Mouse (Mus musculus) liver, embryonic 14.5 days (tissue): ENCODE measurements around the gene Ankrd35. TPM values are rescaled to one million over a fixed set of nuclear protein-coding genes. Genes with fewer than 3 reads are reported as not detected.

Experiments used
- ATAC-seq: fragments of 200-750 bp; cut with Nextera tagmentation; 2 replicates; pipeline ENCODE4 v1.8.0; 2017; ENCODE audit warnings: moderate number of reproducible peaks, mild to moderate bottlenecking, moderate library complexity; ENCODE audit not compliant: insufficient read depth
- DNase-seq, 3 experiments: peaks; one replicate each; pipeline ENCODE4 v3.0.0-alpha.2; 2012 to 2013; ENCODE audit warnings: low read depth in 3 of 3, low spot score in 3 of 3
- H3K27ac ChIP-seq: fragments of 300-500 bp; sonication (generic); 2 replicates; pipeline ENCODE4 v1.5.1; 2014; ENCODE audit warnings: moderate library complexity, mild to moderate bottlenecking, control low read depth, inconsistent platforms
- H3K27me3 ChIP-seq: fragments of 300-500 bp; sonication (generic); 2 replicates; pipeline ENCODE4 v1.6.1; 2014; ENCODE audit warnings: mild to moderate bottlenecking, low read length, moderate library complexity; ENCODE audit not compliant: control insufficient read depth, insufficient read depth
- H3K36me3 ChIP-seq: fragments of 300-500 bp; sonication (generic); replicated peaks from 2 replicates; pipeline ENCODE4 v1.6.1; 2014; ENCODE audit warnings: low read depth; ENCODE audit not compliant: control insufficient read depth, insufficient read depth
- H3K4me1 ChIP-seq, 2 experiments: fragments of 200-500 bp in 1 of 2; fragments of 300-500 bp in 1 of 2; sonication (generic) in 1 of 2; replicated peaks; 2 replicates each; pipeline ENCODE4 v1.6.1; 2012 to 2014; ENCODE audit warnings: antibody characterized with exemption in 1 of 2, inconsistent platforms in 1 of 2, low read length in 1 of 2; ENCODE audit not compliant: control insufficient read depth in 2 of 2, insufficient read depth in 2 of 2
- H3K4me2 ChIP-seq: fragments of 300-500 bp; sonication (generic); 2 replicates; pipeline ENCODE4 v1.6.1; 2014; ENCODE audit warnings: low read depth, mild to moderate bottlenecking, control low read depth, moderate library complexity
- H3K4me3 ChIP-seq, 2 experiments: fragments of 200-500 bp in 1 of 2; fragments of 300-500 bp in 1 of 2; sonication (generic) in 1 of 2; 2 replicates each; pipeline ENCODE4 v1.5.1; 2012 to 2014; ENCODE audit warnings: low read depth in 2 of 2, low read length in 2 of 2, mild to moderate bottlenecking in 2 of 2, control low read depth in 1 of 2, inconsistent platforms in 1 of 2, moderate library complexity in 1 of 2; ENCODE audit not compliant: insufficient read depth in 1 of 2
- H3K9ac ChIP-seq: fragments of 300-500 bp; sonication (generic); replicated peaks from 2 replicates; pipeline ENCODE4 v1.6.1; 2014; ENCODE audit warnings: mild to moderate bottlenecking, control low read depth, moderate library complexity
- H3K9me3 ChIP-seq: fragments of 300-500 bp; sonication (generic); 2 replicates; pipeline ENCODE4 v1.6.1; 2016; ENCODE audit warnings: low read length, mixed read lengths; ENCODE audit not compliant: control insufficient read depth
- CTCF ChIP-seq: IDR thresholded peaks from 2 replicates; pipeline ENCODE4 v1.5.1; 2016; ENCODE audit warnings: antibody characterized with exemption, low read depth, control low read depth
- EP300 ChIP-seq: IDR thresholded peaks from 2 replicates; pipeline ENCODE4 v1.6.1; 2016; ENCODE audit warnings: antibody characterized with exemption, low read depth
- WGBS: fragments of 180-500 bp; shearing (Covaris S2); extraction: QIAGEN DNeasy Blood & Tissue Kit; methylation state at CpG from one replicate; pipeline ENCODE4 v1.1.7; 2014; ENCODE audit not compliant: insufficient replicate concordance; 5-methylcytosine and 5-hydroxymethylcytosine counted together
- polyA plus RNA-seq, 2 experiments: library from polyadenylated mRNA; depleted of rRNA in 1 of 2; stranded (reverse) in 1 of 2; unstranded in 1 of 2; fragments of >200 nt; fragmentation: Nextera tagmentation in 1 of 2; extraction: Ambion mirVana in 1 of 2; gene quantifications; 2 replicates each; pipeline versions ENCODE4 v1.2.1 to v1.2.3; 2012 to 2014

The Ankrd35 gene
- polyA plus RNA-seq, 2 experiments: 0.22 to 0.26 TPM

DNA sequence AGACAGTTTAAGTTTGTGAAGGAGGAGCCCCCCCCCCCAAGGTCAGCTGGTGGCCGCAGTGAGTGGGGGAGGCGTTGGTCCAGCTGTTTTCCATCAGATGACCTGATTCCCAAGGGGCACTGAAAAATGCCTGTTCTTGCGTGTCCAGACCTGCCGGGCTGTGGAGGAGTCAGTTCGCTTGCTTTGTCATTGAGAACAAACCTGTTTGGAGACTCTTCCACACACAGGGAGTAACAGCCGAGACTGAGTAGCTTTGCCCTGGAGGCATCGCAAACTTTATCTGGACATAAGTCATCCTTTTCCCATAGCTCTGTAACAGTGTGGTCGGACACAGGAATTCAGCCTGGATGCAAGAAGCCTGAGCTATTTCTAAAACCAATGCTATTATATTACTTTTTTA lies 4.5 kb downstream of the Ankrd35 start:
- TF ChIP-seq CTCF (no peak), EP300 (no peak)
- no peaks in the 10 kb centered on the region for H3K36me3 ChIP-seq
- peaks cover 0 to 11% of the 10 kb centered on the region in 2 experiments for H3K4me1 ChIP-seq
- H3K9ac ChIP-seq: no peak overlapping the region
- H3K27ac ChIP-seq: no peak overlapping the region
- 70% methylated on average over 8 of the region's 8 CpGs for WGBS
- no peaks in the 10 kb centered on the region for H3K9me3 ChIP-seq
- ATAC-seq (no peak), DNase-seq (no peak)
- H3K4me2 ChIP-seq: no peak overlapping the region
- H3K27me3 ChIP-seq: peaks cover 3% of the 10 kb centered on the region
- H3K4me3 ChIP-seq: no peak overlapping the region

DNA sequence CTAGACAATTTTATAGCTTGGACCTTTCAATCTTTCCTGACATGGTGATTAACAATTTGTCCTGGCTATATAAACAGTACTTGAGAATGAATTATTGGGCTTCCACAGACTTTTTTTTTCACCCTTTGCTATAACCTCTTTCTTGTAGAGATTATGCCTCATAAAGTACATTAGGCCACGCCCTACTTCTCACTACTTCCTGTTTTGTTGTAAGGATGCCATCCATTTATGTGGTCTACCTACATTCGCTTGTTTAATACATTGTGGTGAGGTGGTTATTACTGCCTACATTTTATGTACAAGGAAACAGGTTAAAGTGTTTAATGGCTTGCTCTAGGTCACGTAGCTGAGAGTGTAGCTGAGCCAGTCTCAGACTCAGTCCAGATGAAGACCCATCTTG lies 5.2 kb downstream of the Ankrd35 start:
- H3K9ac ChIP-seq: no peak overlapping the region
- H3K9me3 ChIP-seq: no peaks in the 10 kb centered on the region
- H3K27me3 ChIP-seq: peaks cover 3% of the 10 kb centered on the region
- no peak overlapping the region for H3K27ac ChIP-seq
- no peaks in the 10 kb centered on the region for H3K36me3 ChIP-seq
- TF ChIP-seq EP300 (no peak), CTCF (no peak)
- H3K4me1 ChIP-seq: peaks cover 0 to 11% of the 10 kb centered on the region in 2 experiments
- no peak overlapping the region for H3K4me3 ChIP-seq
- WGBS: 50% methylated on average over 3 of the region's 3 CpGs
- DNase-seq (no peak), ATAC-seq (no peak)
- no peak overlapping the region for H3K4me2 ChIP-seq

DNA sequence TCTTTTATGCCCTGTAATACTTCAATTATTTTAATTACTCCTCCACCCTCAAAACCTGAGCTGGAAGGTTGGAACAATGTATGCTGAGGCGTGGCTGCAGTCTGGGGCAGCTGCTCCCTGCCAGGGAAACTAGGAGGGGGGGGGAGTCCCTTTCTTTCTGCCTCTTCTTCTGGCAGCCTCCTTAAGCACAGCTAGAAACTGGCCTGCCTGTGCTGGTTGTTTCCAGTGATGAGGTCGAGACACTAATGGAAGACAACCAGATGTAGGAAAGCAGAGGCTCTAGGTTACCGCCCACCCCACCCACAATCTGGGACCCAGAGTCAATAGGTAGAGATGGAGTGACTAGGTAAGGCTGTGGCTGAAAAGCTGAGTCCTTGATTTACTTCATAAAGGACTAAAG lies 5.8 kb downstream of the Ankrd35 start:
- H3K27me3 ChIP-seq: peaks cover 3% of the 10 kb centered on the region
- H3K27ac ChIP-seq: no peak overlapping the region
- H3K9ac ChIP-seq: no peak overlapping the region
- H3K9me3 ChIP-seq: no peaks in the 10 kb centered on the region
- H3K4me1 ChIP-seq: peaks cover 0 to 8% of the 10 kb centered on the region in 2 experiments; a peak in 3 of 4 replicates
- no peak for ATAC-seq
- no peak for TF ChIP-seq EP300
- TF ChIP-seq CTCF: no peak
- WGBS: 58% methylated on average over 3 of the region's 3 CpGs
- no peak overlapping the region for H3K4me3 ChIP-seq
- H3K36me3 ChIP-seq: no peaks in the 10 kb centered on the region
- no peak for DNase-seq
- H3K4me2 ChIP-seq: no peak overlapping the region

DNA sequence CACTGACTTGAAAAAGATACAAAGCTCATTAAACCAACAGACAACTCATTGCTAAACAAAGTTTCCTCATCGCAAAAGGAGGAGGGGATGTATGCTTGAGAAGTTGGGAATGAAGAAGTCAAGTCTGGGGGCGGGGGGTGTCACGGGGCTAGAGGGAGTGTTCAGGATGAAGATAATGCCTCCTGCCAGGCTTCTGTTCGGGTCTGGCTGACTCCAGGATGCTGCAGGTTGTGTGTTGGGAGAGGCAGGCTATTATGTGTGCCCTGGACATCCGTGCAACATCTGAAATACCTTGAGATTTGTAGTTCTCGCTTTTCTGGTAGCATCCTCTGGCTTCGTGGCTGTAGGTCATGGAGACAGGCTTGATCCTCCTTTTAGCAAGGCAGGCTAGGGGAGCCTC lies 8.5 kb downstream of the Ankrd35 start:
- ATAC-seq (no peak), DNase-seq (no peak)
- H3K4me2 ChIP-seq: no peak overlapping the region
- peaks cover 1% of the 10 kb centered on the region for H3K27me3 ChIP-seq
- H3K4me1 ChIP-seq: peaks cover 0 to 6% of the 10 kb centered on the region in 2 experiments; a peak in 3 of 4 replicates
- TF ChIP-seq EP300 (no peak), CTCF (no peak)
- no peak overlapping the region for H3K4me3 ChIP-seq
- no peaks in the 10 kb centered on the region for H3K36me3 ChIP-seq
- no peak overlapping the region for H3K9ac ChIP-seq
- no peak overlapping the region for H3K27ac ChIP-seq
- WGBS: 58% methylated on average over 7 of the region's 7 CpGs
- H3K9me3 ChIP-seq: no peaks in the 10 kb centered on the region

DNA sequence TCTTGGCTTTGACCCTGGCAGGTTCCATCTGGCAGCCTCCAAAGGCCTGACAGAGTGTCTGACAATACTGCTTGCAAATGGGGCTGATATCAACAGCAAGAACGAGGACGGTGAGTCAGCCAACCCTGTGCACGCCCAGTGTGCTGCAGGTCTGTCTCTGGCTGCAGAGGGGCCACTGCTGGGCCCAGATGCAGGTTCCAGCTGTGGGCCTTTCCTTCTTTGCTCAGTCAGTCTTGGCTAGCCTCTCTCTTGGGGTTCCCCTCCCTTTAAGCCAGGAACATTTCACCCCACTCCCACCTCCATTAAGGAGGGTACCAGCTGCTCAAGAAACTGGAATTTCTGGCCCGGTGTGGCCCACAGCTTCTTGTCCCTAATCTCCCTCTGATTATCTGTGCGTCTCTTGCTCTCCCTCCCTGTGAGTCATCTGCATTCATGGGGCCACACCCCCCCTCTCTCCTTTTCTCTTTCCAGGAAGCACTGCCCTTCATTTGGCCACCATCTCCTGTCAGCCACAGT lies 9.3 kb downstream of the Ankrd35 start:
- H3K36me3 ChIP-seq: no peaks in the 10 kb centered on the region
- ATAC-seq: peak; percentile 50; the same call in 1 of the 2 replicates
- no peak overlapping the region for H3K4me2 ChIP-seq
- no peak for DNase-seq
- H3K27ac ChIP-seq: no peak overlapping the region
- H3K9me3 ChIP-seq: no peaks in the 10 kb centered on the region
- H3K27me3 ChIP-seq: peaks cover 6% of the 10 kb centered on the region
- H3K4me1 ChIP-seq: peaks cover 0 to 6% of the 10 kb centered on the region in 2 experiments; a peak in 3 of 4 replicates
- 9% methylated on average over 5 of the region's 5 CpGs for WGBS
- H3K9ac ChIP-seq: no peak overlapping the region
- TF ChIP-seq EP300: no peak
- no peak for TF ChIP-seq CTCF
- H3K4me3 ChIP-seq: no peak overlapping the region
